Mouse (Mus musculus): ENCODE data around the gene Rai1. TPM values are rescaled to one million over a fixed set of nuclear protein-coding genes. Genes with fewer than 3 reads are reported as not detected.

Gene Rai1
- polyA plus RNA-seq, 1 experiment from 2014 or later, result 28.5 TPM

- no peaks in the 10 kb centered on the region for H3K36me3 ChIP-seq (ENCODE audit: control insufficient read depth, insufficient read depth, low read length)
- H3K27ac ChIP-seq (ENCODE audit: low read depth, low read length), result no peak within 1 kb of the TSS
- WGBS, result 5% methylated on average over 46 of the region's 46 CpGs
- no peaks in the 10 kb centered on the region for H3K9me3 ChIP-seq (ENCODE audit: control insufficient read depth, low read length)
- peak; percentile 58 for ATAC-seq (replicated peaks; ENCODE audit: low FRiP score)
- H3K9ac ChIP-seq (ENCODE audit: low read length), result peak within 1 kb of the TSS; percentile 53
- peak within 1 kb of the TSS; percentile 26 for H3K4me3 ChIP-seq (ENCODE audit: low read depth, low read length)
- DNase-seq (ENCODE audit: low spot score), result peak; percentile 86
- H3K27me3 ChIP-seq (ENCODE audit: control insufficient read depth, insufficient read depth, low read length), result no peaks in the 10 kb centered on the region
- peaks cover 14% of the 10 kb centered on the region for H3K4me1 ChIP-seq (replicated peaks; ENCODE audit: control insufficient read depth, insufficient read depth, low read length)
- H3K4me2 ChIP-seq (ENCODE audit: low read depth, low read length, severe bottlenecking), result peak within 1 kb of the TSS; percentile 53
Measured at GRCm38 (mm10) chr11:60222469-60223236, 117.8 kb downstream of the Rai1 start, which contains the start of gene Srebf1. Gene Srebf1, minus strand, starts transcription at chr11:60222581.

- WGBS, result 59% methylated on average over 4 of the region's 4 CpGs
- Histone ChIP-seq H3K9ac (ENCODE audit: low read length) (no peak overlapping the region), H3K27me3 (ENCODE audit: control insufficient read depth, insufficient read depth, low read length) (no peaks in the 10 kb centered on the region), H3K4me3 (ENCODE audit: low read depth, low read length) (no peak overlapping the region), H3K4me1 (replicated peaks; ENCODE audit: control insufficient read depth, insufficient read depth, low read length) (peaks cover 14% of the 10 kb centered on the region), H3K27ac (ENCODE audit: low read depth, low read length) (no peak overlapping the region), H3K9me3 (ENCODE audit: control insufficient read depth, low read length) (no peaks in the 10 kb centered on the region), H3K36me3 (ENCODE audit: control insufficient read depth, insufficient read depth, low read length) (no peaks in the 10 kb centered on the region), H3K4me2 (ENCODE audit: low read depth, low read length, severe bottlenecking) (no peak overlapping the region)
- ATAC-seq (replicated peaks; ENCODE audit: low FRiP score) (no peak), DNase-seq (ENCODE audit: low spot score) (no peak)
Measured at GRCm38 (mm10) chr11:60224676-60225075, 119.9 kb downstream of the Rai1 start.

DNA sequence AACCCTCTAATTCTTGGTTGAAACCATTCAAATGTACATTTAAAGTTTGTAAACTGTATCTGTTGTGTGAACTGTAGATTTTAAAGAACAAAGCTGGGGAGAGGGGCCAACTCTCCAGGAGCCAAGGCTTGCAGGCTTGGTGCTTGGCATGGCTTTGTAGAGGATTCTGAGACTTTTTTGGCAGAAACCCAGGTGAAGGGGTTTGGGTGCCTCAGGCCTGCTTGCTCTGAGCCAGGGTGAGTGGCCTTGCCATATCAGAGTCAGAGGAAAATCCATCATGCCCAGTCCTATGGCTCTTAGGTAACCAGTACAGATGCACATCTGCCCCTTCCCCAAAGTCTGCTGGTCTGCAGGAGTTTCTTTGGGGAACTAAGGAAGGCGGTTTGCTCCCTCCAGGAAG, 121.1 kb downstream of the Rai1 start:
- Histone ChIP-seq H3K36me3 (ENCODE audit: control insufficient read depth, insufficient read depth, low read length) (no peaks in the 10 kb centered on the region), H3K4me1 (replicated peaks; ENCODE audit: control insufficient read depth, insufficient read depth, low read length) (peaks cover 9% of the 10 kb centered on the region), H3K9me3 (ENCODE audit: control insufficient read depth, low read length) (no peaks in the 10 kb centered on the region), H3K4me2 (ENCODE audit: low read depth, low read length, severe bottlenecking) (no peak overlapping the region), H3K27me3 (ENCODE audit: control insufficient read depth, insufficient read depth, low read length) (no peaks in the 10 kb centered on the region), H3K4me3 (ENCODE audit: low read depth, low read length) (no peak overlapping the region), H3K9ac (ENCODE audit: low read length) (no peak overlapping the region), H3K27ac (ENCODE audit: low read depth, low read length) (no peak overlapping the region)
- ATAC-seq (replicated peaks; ENCODE audit: low FRiP score) (no peak), DNase-seq (ENCODE audit: low spot score) (no peak)
- 72% methylated on average over 1 of the region's 1 CpGs for WGBS

GRCm38 (mm10) chr11:60228525-60228924, 123.7 kb downstream of the Rai1 start:
- WGBS, result 78% methylated on average over 3 of the region's 3 CpGs
- Histone ChIP-seq H3K36me3 (ENCODE audit: control insufficient read depth, insufficient read depth, low read length) (no peaks in the 10 kb centered on the region), H3K27ac (ENCODE audit: low read depth, low read length) (no peak overlapping the region), H3K4me1 (replicated peaks; ENCODE audit: control insufficient read depth, insufficient read depth, low read length) (peaks cover 2% of the 10 kb centered on the region; the same call in 1 of the 2 replicates), H3K4me2 (ENCODE audit: low read depth, low read length, severe bottlenecking) (no peak overlapping the region), H3K27me3 (ENCODE audit: control insufficient read depth, insufficient read depth, low read length) (no peaks in the 10 kb centered on the region), H3K4me3 (ENCODE audit: low read depth, low read length) (no peak overlapping the region), H3K9ac (ENCODE audit: low read length) (no peak overlapping the region), H3K9me3 (ENCODE audit: control insufficient read depth, low read length) (no peaks in the 10 kb centered on the region)
- ATAC-seq (replicated peaks; ENCODE audit: low FRiP score) (no peak), DNase-seq (ENCODE audit: low spot score) (no peak)

DNA sequence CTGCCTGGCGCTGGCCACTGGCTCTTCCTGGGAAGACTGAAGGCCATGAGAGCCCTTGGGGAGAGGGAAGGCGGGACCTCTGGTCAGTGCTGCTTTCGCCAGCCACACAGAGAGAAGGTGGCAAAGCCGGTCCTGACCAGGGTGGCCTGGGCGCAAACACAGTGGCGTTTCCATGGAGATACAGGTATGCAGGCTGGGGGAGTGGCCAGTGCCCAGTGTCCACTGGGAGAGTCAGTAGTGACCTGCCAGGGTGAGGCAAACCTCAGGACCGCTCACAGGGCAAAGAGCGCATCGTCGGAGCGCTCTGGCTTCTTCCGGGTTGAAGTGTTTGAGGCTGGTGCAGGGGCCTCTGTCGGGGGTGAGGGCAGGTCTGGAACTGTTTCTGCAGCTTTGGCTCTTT, 125.0 kb downstream of the Rai1 start:
- 67% methylated on average over 13 of the region's 13 CpGs for WGBS
- ATAC-seq (replicated peaks; ENCODE audit: low FRiP score) (no peak), DNase-seq (ENCODE audit: low spot score) (no peak)
- Histone ChIP-seq H3K36me3 (ENCODE audit: control insufficient read depth, insufficient read depth, low read length) (no peaks in the 10 kb centered on the region), H3K9ac (ENCODE audit: low read length) (no peak overlapping the region), H3K4me1 (replicated peaks; ENCODE audit: control insufficient read depth, insufficient read depth, low read length) (peaks cover 2% of the 10 kb centered on the region; the same call in 1 of the 2 replicates), H3K9me3 (ENCODE audit: control insufficient read depth, low read length) (no peaks in the 10 kb centered on the region), H3K4me2 (ENCODE audit: low read depth, low read length, severe bottlenecking) (no peak overlapping the region), H3K4me3 (ENCODE audit: low read depth, low read length) (no peak overlapping the region), H3K27ac (ENCODE audit: low read depth, low read length) (no peak overlapping the region), H3K27me3 (ENCODE audit: control insufficient read depth, insufficient read depth, low read length) (no peaks in the 10 kb centered on the region)

GRCm38 (mm10) chr11:60230512-60230911, 125.7 kb downstream of the Rai1 start:
- Histone ChIP-seq H3K27me3 (ENCODE audit: control insufficient read depth, insufficient read depth, low read length) (no peaks in the 10 kb centered on the region), H3K4me3 (ENCODE audit: low read depth, low read length) (no peak overlapping the region), H3K36me3 (ENCODE audit: control insufficient read depth, insufficient read depth, low read length) (no peaks in the 10 kb centered on the region), H3K27ac (ENCODE audit: low read depth, low read length) (no peak overlapping the region), H3K4me2 (ENCODE audit: low read depth, low read length, severe bottlenecking) (no peak overlapping the region), H3K9me3 (ENCODE audit: control insufficient read depth, low read length) (no peaks in the 10 kb centered on the region), H3K9ac (ENCODE audit: low read length) (0 out of 2 replicates have a peak overlapping the region, but pooled peaks have one; percentile 3), H3K4me1 (replicated peaks; ENCODE audit: control insufficient read depth, insufficient read depth, low read length) (peaks cover 2% of the 10 kb centered on the region; the same call in 1 of the 2 replicates)
- DNase-seq (ENCODE audit: low spot score) (no peak), ATAC-seq (replicated peaks; ENCODE audit: low FRiP score) (no peak)
- 86% methylated on average over 7 of the region's 7 CpGs for WGBS

DNA sequence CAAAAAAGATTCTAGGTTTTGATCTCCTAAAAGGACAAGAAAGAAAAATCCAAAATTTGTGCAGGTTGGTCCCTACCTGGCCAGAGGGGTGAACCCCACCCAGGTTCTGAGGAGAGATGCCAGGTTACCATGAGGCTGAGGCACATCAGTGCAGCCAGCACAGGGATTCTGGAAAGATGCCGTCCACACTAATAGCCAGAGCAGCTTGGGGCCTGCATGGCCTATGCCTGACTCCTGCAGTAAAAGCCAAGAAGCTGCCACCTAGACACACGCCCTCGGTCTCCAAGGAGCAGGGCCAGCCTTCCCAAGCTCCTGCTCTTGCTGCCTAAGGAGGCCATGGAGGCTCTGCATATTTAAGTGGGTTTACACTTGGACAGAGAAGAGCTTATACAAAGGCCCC, 126.5 kb downstream of the Rai1 start:
- H3K27ac ChIP-seq (ENCODE audit: low read depth, low read length), result no peak overlapping the region
- H3K9me3 ChIP-seq (ENCODE audit: control insufficient read depth, low read length), result no peaks in the 10 kb centered on the region
- ATAC-seq (replicated peaks; ENCODE audit: low FRiP score), result no peak
- no peak overlapping the region for H3K9ac ChIP-seq (ENCODE audit: low read length)
- no peak overlapping the region for H3K4me2 ChIP-seq (ENCODE audit: low read depth, low read length, severe bottlenecking)
- WGBS, result 75% methylated on average over 3 of the region's 3 CpGs
- H3K36me3 ChIP-seq (ENCODE audit: control insufficient read depth, insufficient read depth, low read length), result no peaks in the 10 kb centered on the region
- H3K27me3 ChIP-seq (ENCODE audit: control insufficient read depth, insufficient read depth, low read length), result no peaks in the 10 kb centered on the region
- no peak overlapping the region for H3K4me3 ChIP-seq (ENCODE audit: low read depth, low read length)
- H3K4me1 ChIP-seq (replicated peaks; ENCODE audit: control insufficient read depth, insufficient read depth, low read length), result peaks cover 2% of the 10 kb centered on the region; the same call in 1 of the 2 replicates
- DNase-seq (ENCODE audit: low spot score), result no peak

- no peak overlapping the region for H3K27ac ChIP-seq (ENCODE audit: low read depth, low read length)
- no peak overlapping the region for H3K9ac ChIP-seq (ENCODE audit: low read length)
- peaks cover 2% of the 10 kb centered on the region; the same call in 1 of the 2 replicates for H3K4me1 ChIP-seq (replicated peaks; ENCODE audit: control insufficient read depth, insufficient read depth, low read length)
- no peaks in the 10 kb centered on the region for H3K27me3 ChIP-seq (ENCODE audit: control insufficient read depth, insufficient read depth, low read length)
- 46% methylated on average over 4 of the region's 4 CpGs for WGBS
- no peak overlapping the region for H3K4me2 ChIP-seq (ENCODE audit: low read depth, low read length, severe bottlenecking)
- DNase-seq (ENCODE audit: low spot score), result no peak
- no peak overlapping the region for H3K4me3 ChIP-seq (ENCODE audit: low read depth, low read length)
- no peaks in the 10 kb centered on the region for H3K36me3 ChIP-seq (ENCODE audit: control insufficient read depth, insufficient read depth, low read length)
- no peaks in the 10 kb centered on the region for H3K9me3 ChIP-seq (ENCODE audit: control insufficient read depth, low read length)
- ATAC-seq (replicated peaks; ENCODE audit: low FRiP score), result no peak
Measured at GRCm38 (mm10) chr11:60231951-60232350, 127.1 kb downstream of the Rai1 start.
